22 mouse cellular contexts compared by ENCODE assay signal in genomic region chr14:22643494-22643893, GRCm38 (mm10).
DNase-seq lines count a peak whose midpoint lies in the region; TF ChIP-seq lines count a peak whose summit lies in the region.
"Had no signal": no experiment of that assay in that cellular context is flagged by ENCODE, and none has a peak within 500 bp of the region (broad histone marks: within the 10 kb centered on the region; RNA-seq: fewer than 3 reads in every experiment).

No protein-coding gene starts in this region.

- intact Hi-C loops in heart, adult 2 months (cut with DNase I) = no loop called here

- no peak overlapping the region for H3K27ac ChIP-seq in heart, adult 2 months
- H3K27ac ChIP-seq: embryonic facial prominence, embryonic 13.5 days; embryonic facial prominence, embryonic 15.5 days; forebrain, embryonic 10.5 days; forebrain, embryonic 12.5 days had no signal

- peak; percentile 72 for DNase-seq in heart, adult 11 months
- DNase-seq in heart, adult 2 months = no peak
- DNase-seq in 3T3-L1 (ENCODE audit: low read depth, low spot score) (peak; percentile 13), NIH3T3 (ENCODE audit: low read depth) (peak; percentile 52)
- no peak for DNase-seq in yolk sac, embryonic 10.5 days (ENCODE audit: low spot score)
- no peak for DNase-seq in cerebellum, postnatal 36 days
- DNase-seq: adrenal gland, adult 2 months; adrenal gland, postnatal 10 days; adrenal gland, postnatal 25 days; cerebellum, adult 11 months; cerebellum, adult 18-20 months; cerebellum, adult 9-10 months; cerebellum, postnatal 10 days; cerebellum, postnatal 25 days; embryo, embryonic 11 days had no signal

- WGBS in heart, adult 2 months = 66% methylated on average over 4 of the region's 4 CpGs

- H3K79me2 ChIP-seq in heart, adult 2 months (replicated peaks; ENCODE audit: control insufficient read depth, insufficient read depth, low read length) = no peaks in the 10 kb centered on the region

- no peak for TF ChIP-seq EP300 in heart, adult 2 months (IDR thresholded peaks at IDR 0.05; ENCODE audit: insufficient read depth, low read depth, low read length)

- TF ChIP-seq POLR2A in heart, adult 2 months (IDR thresholded peaks at IDR 0.05; ENCODE audit: insufficient read depth, low read depth, low read length) = no peak

- no peak for TF ChIP-seq CTCF in heart, adult 2 months (IDR thresholded peaks at IDR 0.05)

- H3K36me3 ChIP-seq in heart, adult 2 months (ENCODE audit: control insufficient read depth, insufficient read depth, low read length) = no peaks in the 10 kb centered on the region
- H3K36me3 ChIP-seq: embryonic facial prominence, embryonic 13.5 days; embryonic facial prominence, embryonic 15.5 days; forebrain, embryonic 10.5 days; forebrain, embryonic 12.5 days; G1E had no signal

- H3K4me3 ChIP-seq in heart, adult 2 months = no peak overlapping the region
- H3K4me3 ChIP-seq: embryonic facial prominence, embryonic 13.5 days; embryonic facial prominence, embryonic 15.5 days; erythroblast, embryonic 14.5 days; forebrain, embryonic 10.5 days; forebrain, embryonic 12.5 days had no signal

- peaks cover 2% of the 10 kb centered on the region; the same call in 1 of the 2 replicates for H3K4me1 ChIP-seq in heart, adult 2 months (ENCODE audit: control insufficient read depth, insufficient read depth, low read length)
- H3K4me1 ChIP-seq: forebrain, embryonic 12.5 days had no signal

- H3K27me3 ChIP-seq in heart, adult 2 months (ENCODE audit: control insufficient read depth, insufficient read depth, low read length) = no peaks in the 10 kb centered on the region
- H3K27me3 ChIP-seq: CH12.LX; embryonic facial prominence, embryonic 15.5 days had no signal

- H3K9ac ChIP-seq in heart, adult 2 months (ENCODE audit: low read depth, low read length) = no peak overlapping the region
- H3K9ac ChIP-seq: embryonic facial prominence, embryonic 13.5 days; embryonic facial prominence, embryonic 15.5 days; forebrain, embryonic 12.5 days had no signal

Comparison
In these comparisons a context has a peak if more than half of its experiments do, and no peak if none do; other contexts are left out.
1. DNase-seq: peak in heart, adult 11 months (single experiment), 3T3-L1 (single experiment) and NIH3T3 (single experiment); none in heart, adult 2 months (0 of 2), yolk sac, embryonic 10.5 days (single experiment) and cerebellum, postnatal 36 days (0 of 2).